Comparison of ENCODE assay signal across 9 mouse cellular contexts in the genomic region with DNA sequence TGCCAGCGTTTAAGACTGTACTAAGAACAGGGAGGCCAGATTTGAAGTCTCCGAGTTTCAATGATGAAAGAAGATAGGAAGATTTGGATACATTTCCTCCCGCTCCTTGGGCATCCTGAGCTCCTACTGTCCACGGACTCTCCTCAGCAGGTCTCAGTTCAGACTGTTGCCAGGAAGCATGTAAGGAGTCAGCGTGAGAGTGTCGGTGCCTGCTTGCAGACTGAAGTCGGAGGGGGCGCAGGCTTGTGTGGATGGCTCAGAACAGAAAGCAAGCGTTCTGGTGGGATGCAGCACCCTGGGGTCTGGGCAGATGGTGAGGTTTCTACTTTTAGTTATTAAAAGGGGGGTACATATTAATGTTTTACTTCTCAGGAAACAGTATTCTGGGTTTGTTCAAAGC. TPM values are rescaled to one million over a fixed set of nuclear protein-coding genes. Genes with fewer than 3 reads are reported as not detected.
DNase-seq lines count a peak whose midpoint lies in the region; ATAC-seq and TF ChIP-seq lines count a peak whose summit lies in the region.
"Had no signal": no experiment of that assay in that cellular context is flagged by ENCODE, and none has a peak within 500 bp of the region (broad histone marks: within the 10 kb centered on the region; RNA-seq: fewer than 3 reads in every experiment).

No protein-coding gene starts in this region.

- 23% methylated on average over 9 of the region's 9 CpGs for WGBS in heart, postnatal 0 days
- 54% methylated on average over 9 of the region's 9 CpGs for WGBS in thymus, adult 2 months
- WGBS in limb, embryonic 12.5 days, result 53% methylated on average over 9 of the region's 9 CpGs

- ATAC-seq in heart, postnatal 0 days (ENCODE audit: insufficient read depth, low read depth), result no peak
- ATAC-seq in limb, embryonic 12.5 days (ENCODE audit: insufficient number of reproducible peaks, insufficient read depth, low FRiP score, low TSS enrichment, low read depth), result no peak

- no peak for TF ChIP-seq EP300 in heart, postnatal 0 days (IDR thresholded peaks at IDR 0.05; ENCODE audit: low read depth)

- H3K27ac ChIP-seq in heart, postnatal 0 days (ENCODE audit: low read depth), result no peak overlapping the region
- no peak overlapping the region for H3K27ac ChIP-seq in thymus, adult 2 months (ENCODE audit: control insufficient read depth, insufficient read depth, low read length)
- no peak overlapping the region for H3K27ac ChIP-seq in limb, embryonic 12.5 days
- H3K27ac ChIP-seq: layer of hippocampus, adult 2 months had no signal

- H3K27me3 ChIP-seq in heart, postnatal 0 days (ENCODE audit: control insufficient read depth, insufficient read depth, low read length), result no peaks in the 10 kb centered on the region
- no peaks in the 10 kb centered on the region for H3K27me3 ChIP-seq in thymus, adult 2 months (ENCODE audit: control insufficient read depth, insufficient read depth, low read length)
- peaks cover 16% of the 10 kb centered on the region; the same call in 1 of the 2 replicates for H3K27me3 ChIP-seq in limb, embryonic 12.5 days

- no peaks in the 10 kb centered on the region for H3K36me3 ChIP-seq in heart, postnatal 0 days (replicated peaks; ENCODE audit: control insufficient read depth, insufficient read depth, low read length)
- no peaks in the 10 kb centered on the region for H3K36me3 ChIP-seq in thymus, adult 2 months (ENCODE audit: control insufficient read depth, insufficient read depth, low read length)
- no peaks in the 10 kb centered on the region for H3K36me3 ChIP-seq in limb, embryonic 12.5 days

- H3K4me3 ChIP-seq in heart, postnatal 0 days (ENCODE audit: low read depth, low read length), result peak overlapping the region; percentile 50
- peak overlapping the region; percentile 1; the same call in 1 of the 2 replicates for H3K4me3 ChIP-seq in thymus, adult 2 months (ENCODE audit: control insufficient read depth, insufficient read depth, low read length)
- H3K4me3 ChIP-seq in limb, embryonic 12.5 days (replicated peaks), result peak overlapping the region; percentile 9; the same call in 1 of the 2 replicates
- H3K4me3 ChIP-seq: layer of hippocampus, adult 2 months had no signal

- no peak for TF ChIP-seq POLR2A in thymus, adult 2 months (IDR thresholded peaks at IDR 0.05; ENCODE audit: control insufficient read depth, extremely low read depth, insufficient read depth, low read length, poor library complexity)

- DNase-seq in heart, postnatal 0 days (ENCODE audit: low spot score), result peak; percentile 35
- DNase-seq in heart, postnatal 4 days, result no peak
- no peak for DNase-seq in thymus, adult 2 months
- DNase-seq in thymus, postnatal 36 days, result no peak
- no peak for DNase-seq in B cell, adult 2 months
- no peak for DNase-seq in layer of hippocampus, postnatal 10 days (ENCODE audit: low spot score in 2 of 2)
- DNase-seq in left cerebral cortex, postnatal 36 days (ENCODE audit: low spot score in 2 of 2), result no peak

- peak overlapping the region; percentile 59 for H3K4me2 ChIP-seq in heart, postnatal 0 days (ENCODE audit: low read depth, low read length)
- peak overlapping the region; percentile 38 for H3K4me2 ChIP-seq in limb, embryonic 12.5 days

- intact Hi-C loops in left cerebral cortex, postnatal 36 days (cut with DNase I), result no loop called here

- H3K4me1 ChIP-seq in heart, postnatal 0 days (ENCODE audit: control insufficient read depth, insufficient read depth), result no peaks in the 10 kb centered on the region
- no peaks in the 10 kb centered on the region for H3K4me1 ChIP-seq in thymus, adult 2 months (replicated peaks; ENCODE audit: control insufficient read depth, insufficient read depth, low read length)
- H3K4me1 ChIP-seq in limb, embryonic 12.5 days (replicated peaks), result no peaks in the 10 kb centered on the region

- no peaks in the 10 kb centered on the region for H3K9me3 ChIP-seq in heart, postnatal 0 days (replicated peaks; ENCODE audit: control insufficient read depth, low read length)
- H3K9me3 ChIP-seq in limb, embryonic 12.5 days, result no peaks in the 10 kb centered on the region

- TF ChIP-seq CTCF in heart, postnatal 0 days (IDR thresholded peaks at IDR 0.05; ENCODE audit: low read depth), result no peak
- TF ChIP-seq CTCF in thymus, adult 2 months (IDR thresholded peaks at IDR 0.05; ENCODE audit: borderline replicate concordance, control insufficient read depth, extremely low read depth, insufficient read depth, low read length, poor library complexity), result no peak

- H3K9ac ChIP-seq in heart, postnatal 0 days (replicated peaks; ENCODE audit: low read depth, low read length), result 0 out of 2 replicates have a peak overlapping the region, but pooled peaks have one; percentile 33
- H3K9ac ChIP-seq in limb, embryonic 12.5 days (replicated peaks), result no peak overlapping the region; the same call in 1 of the 2 replicates

RNA-seq across cellular contexts. Expression of a gene that starts 24.6 kb away (rescaled TPM):
- total RNA-seq in heart, postnatal 0 days (2014; rRNA removed; ENCODE audit: low replicate concordance), result not detected in 2 replicates
- not detected in 2 replicates for polyA plus RNA-seq in heart, postnatal 0 days (2015; fragmentation: Nextera tagmentation; extraction: Ambion mirVana)
- not detected for total RNA-seq in heart, postnatal 4 days (2021)
- polyA plus RNA-seq in thymus, adult 2 months (2012; rRNA removed), result 0.78 and 1.4 TPM in 2 replicates
- polyA plus RNA-seq in limb, embryonic 12.5 days (2016; fragmentation: Nextera tagmentation; extraction: Ambion mirVana), result 0.75 and 2.1 TPM in 2 replicates
- 1 to 10 TPM; 5.2 to 6.1 TPM for total RNA-seq in layer of hippocampus, postnatal 10 days (2021)
- under 1 TPM in 1 of 2 experiments, not detected in 1; 0.32 TPM for total RNA-seq in left cerebral cortex, postnatal 36 days (2021)

RNA-seq across cellular contexts. Expression of a gene that starts 52.6 kb away (rescaled TPM):
- 56.4 and 57.6 TPM in 2 replicates for total RNA-seq in heart, postnatal 0 days (2014; rRNA removed; ENCODE audit: low replicate concordance)
- polyA plus RNA-seq in heart, postnatal 0 days (2015; fragmentation: Nextera tagmentation; extraction: Ambion mirVana), result 40.9 and 45.3 TPM in 2 replicates
- total RNA-seq in heart, postnatal 4 days (2021), result 100 to 1,000 TPM; 144 to 146 TPM
- 16.2 and 19.4 TPM in 2 replicates for polyA plus RNA-seq in thymus, adult 2 months (2012; rRNA removed)
- 62.4 and 68.5 TPM in 2 replicates for polyA plus RNA-seq in limb, embryonic 12.5 days (2016; fragmentation: Nextera tagmentation; extraction: Ambion mirVana)
- total RNA-seq in layer of hippocampus, postnatal 10 days (2021), result 10 to 100 TPM; 67.3 to 76.7 TPM
- 100 to 1,000 TPM in 1 of 2 experiments, 10 to 100 TPM in 1; 84.1 to 116 TPM for total RNA-seq in left cerebral cortex, postnatal 36 days (2021)
